Mouse (Mus musculus) kidney, adult 2 months (tissue): ENCODE measurements around the gene Gcnt4. TPM values are rescaled to one million over a fixed set of nuclear protein-coding genes. Genes with fewer than 3 reads are reported as not detected.

ENCODE experiments used
- DNase-seq: peaks from one replicate; pipeline ENCODE4 v3.0.0; 2021
- H3K27ac ChIP-seq: fragments of 200-500 bp; 2 replicates; pipeline ENCODE4 v1.5.1; 2012; ENCODE audit warnings: low read depth, low read length, control low read depth, inconsistent platforms; ENCODE audit not compliant: insufficient read depth
- H3K27me3 ChIP-seq: fragments of 200-500 bp; replicated peaks from 2 replicates; pipeline ENCODE4 v1.6.1; 2012; ENCODE audit warnings: mild to moderate bottlenecking, moderate library complexity, low read length, inconsistent platforms; ENCODE audit not compliant: control insufficient read depth, insufficient read depth
- H3K36me3 ChIP-seq: fragments of 200-500 bp; 2 replicates; pipeline ENCODE4 v1.6.1; 2012; ENCODE audit warnings: mild to moderate bottlenecking, moderate library complexity, low read length, inconsistent platforms; ENCODE audit not compliant: control insufficient read depth, insufficient read depth
- H3K4me1 ChIP-seq: fragments of 200-500 bp; 2 replicates; pipeline ENCODE4 v1.6.1; 2011; ENCODE audit warnings: low read length; ENCODE audit not compliant: control insufficient read depth, insufficient read depth
- H3K4me3 ChIP-seq: fragments of 200-500 bp; 2 replicates; pipeline ENCODE4 v1.5.1; 2011; ENCODE audit warnings: mild to moderate bottlenecking, low read depth, low read length, control low read depth; ENCODE audit not compliant: insufficient read depth
- CTCF ChIP-seq: fragments of 200-500 bp; conservative IDR thresholded peaks from 2 replicates; pipeline ENCODE4 v1.5.1; 2011; ENCODE audit warnings: low read depth, mild to moderate bottlenecking, control low read depth, low read length, moderate library complexity, mixed read lengths; ENCODE audit not compliant: insufficient read depth, insufficient read length
- POLR2A ChIP-seq: fragments of 200-500 bp; IDR thresholded peaks from one replicate; pipeline ENCODE4 v1.6.1; 2011; ENCODE audit warnings: low read depth, low read length, control low read depth
- WGBS: fragments of 180-500 bp; shearing (Covaris S2); methylation state at CpG from one replicate; pipeline ENCODE4 v1.1.7; 2018; 5-methylcytosine and 5-hydroxymethylcytosine counted together
- polyA plus RNA-seq: library from polyadenylated mRNA; depleted of rRNA; stranded (reverse); fragments of >200 nt; gene quantifications from 2 replicates; pipeline ENCODE4 v1.2.3, GENCODE M21; 2012; rRNA removed

Gcnt4 gene
- 1.2 and 1.3 TPM in 2 replicates for polyA plus RNA-seq

GRCm38 (mm10) chr13:96923999-96924961 is at the start of gene Gcnt4:
TSS of gene Gcnt4 (plus strand) at chr13:96924689.
- Histone ChIP-seq H3K36me3 (no peaks in the 10 kb centered on the region), H3K27me3 (no peaks in the 10 kb centered on the region), H3K4me3 (peak within 1 kb of the TSS; percentile 64), H3K27ac (no peak within 1 kb of the TSS), H3K4me1 (0 out of 2 replicates have a peak, but pooled peaks cover 2% of the 10 kb centered on the region)
- TF ChIP-seq POLR2A: no peak
- TF ChIP-seq CTCF: no peak
- 11% methylated on average over 56 of the region's 56 CpGs for WGBS
- peak; percentile 70 for DNase-seq

- Histone ChIP-seq H3K4me3 (no peak overlapping the region), H3K27ac (no peak overlapping the region), H3K4me1 (no peaks in the 10 kb centered on the region), H3K27me3 (no peaks in the 10 kb centered on the region), H3K36me3 (no peaks in the 10 kb centered on the region)
- 83% methylated on average over 12 of the region's 12 CpGs for WGBS
- DNase-seq: no peak
- TF ChIP-seq POLR2A: no peak
- no peak for TF ChIP-seq CTCF
Observed at GRCm38 (mm10) chr13:96878220-96879057, 46.0 kb upstream of the Gcnt4 start.

- H3K27ac ChIP-seq: no peak overlapping the region
- no peak for DNase-seq
- WGBS: 50% methylated on average over 1 of the region's 1 CpGs
Observed at GRCm38 (mm10) chr13:96884534-96884933, 40.0 kb upstream of the Gcnt4 start.

GRCm38 (mm10) chr13:96889985-96890384 is 34.5 kb upstream of the Gcnt4 start:
- Histone ChIP-seq H3K4me3 (no peak overlapping the region), H3K27ac (no peak overlapping the region), H3K36me3 (no peaks in the 10 kb centered on the region), H3K27me3 (no peaks in the 10 kb centered on the region), H3K4me1 (no peaks in the 10 kb centered on the region)
- TF ChIP-seq CTCF (no peak), POLR2A (no peak)
- 50% methylated on average over 2 of the region's 2 CpGs for WGBS
- no peak for DNase-seq

More at GRCm38 (mm10) chr13:96884534-96884933, 40.0 kb upstream of the Gcnt4 start:
- H3K27me3 ChIP-seq: no peaks in the 10 kb centered on the region
- no peak for TF ChIP-seq POLR2A
- no peak for TF ChIP-seq CTCF
- H3K4me1 ChIP-seq: no peaks in the 10 kb centered on the region
- H3K4me3 ChIP-seq: no peak overlapping the region
- no peaks in the 10 kb centered on the region for H3K36me3 ChIP-seq

GRCm38 (mm10) chr13:96895144-96895543 is 29.3 kb upstream of the Gcnt4 start:
- 78% methylated on average over 2 of the region's 2 CpGs for WGBS

GRCm38 (mm10) chr13:96906717-96907116 is 17.8 kb upstream of the Gcnt4 start:
- TF ChIP-seq CTCF (no peak), POLR2A (no peak)
- WGBS: 60% methylated on average over 3 of the region's 3 CpGs
- no peak for DNase-seq
- Histone ChIP-seq H3K27me3 (no peaks in the 10 kb centered on the region), H3K27ac (no peak overlapping the region), H3K36me3 (no peaks in the 10 kb centered on the region), H3K4me3 (no peak overlapping the region), H3K4me1 (no peaks in the 10 kb centered on the region)

More at GRCm38 (mm10) chr13:96895144-96895543, 29.3 kb upstream of the Gcnt4 start:
- H3K27ac ChIP-seq: no peak overlapping the region
- no peaks in the 10 kb centered on the region for H3K36me3 ChIP-seq
- H3K27me3 ChIP-seq: no peaks in the 10 kb centered on the region
- no peak overlapping the region for H3K4me3 ChIP-seq
- TF ChIP-seq POLR2A: no peak
- TF ChIP-seq CTCF: no peak
- no peak for DNase-seq
- H3K4me1 ChIP-seq: no peaks in the 10 kb centered on the region
